In the genomic region with DNA sequence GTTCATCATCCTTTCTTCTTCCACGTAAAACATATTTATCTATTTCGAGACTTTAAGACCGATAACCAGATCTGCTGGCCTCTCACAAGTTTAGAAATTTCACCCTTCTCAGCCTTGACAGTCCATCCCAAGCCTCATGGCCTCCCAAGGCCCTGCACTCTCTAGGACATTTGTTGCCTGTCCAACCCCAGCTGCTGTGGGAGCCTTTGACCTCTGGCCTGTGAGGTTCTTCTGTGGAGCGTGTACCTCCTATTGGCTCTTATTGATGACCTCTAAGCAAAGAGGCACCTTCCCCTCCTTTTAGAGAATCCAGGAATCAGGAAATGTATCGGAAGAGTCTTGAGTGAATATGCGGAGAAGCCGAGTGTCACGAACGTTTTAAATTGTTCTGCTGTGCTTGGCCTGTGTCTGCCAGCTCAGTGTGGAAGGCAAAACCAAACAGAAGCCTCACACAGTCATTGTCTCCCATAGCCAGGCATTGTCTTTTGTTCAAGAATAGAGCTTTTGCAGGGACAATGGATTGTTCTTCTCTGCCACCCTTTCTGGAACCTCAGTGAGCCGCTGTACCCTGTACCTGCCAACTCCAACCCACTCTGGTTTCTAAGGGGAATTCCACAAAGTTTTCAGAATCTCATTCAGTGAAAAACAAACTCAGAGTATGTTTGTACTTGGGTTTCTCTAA, we compare ENCODE assay signal across 8 mouse cellular contexts.
A peak's percentile ranks its signal among the peaks of the same experiment; 100 is the strongest.
DNase-seq lines count a peak whose midpoint lies in the region; ATAC-seq lines count a peak whose summit lies in the region.

No protein-coding gene starts in this region.

- peak; percentile 56 for ATAC-seq in lung, embryonic 15.5 days (ENCODE audit: borderline replicate concordance, extremely low read depth, low FRiP score, low TSS enrichment)
- ATAC-seq in embryonic facial prominence, embryonic 12.5 days (ENCODE audit: insufficient number of reproducible peaks, insufficient read depth, low FRiP score, low TSS enrichment): no peak
- ATAC-seq in limb, embryonic 15.5 days (ENCODE audit: insufficient number of reproducible peaks, low FRiP score, low TSS enrichment, low read depth): no peak
- no peak for ATAC-seq in erythroid progenitor cell, adult 5-6 weeks (replicated peaks; ENCODE audit: low FRiP score, poor library complexity, severe bottlenecking)

- H3K36me3 ChIP-seq in heart, embryonic 10.5 days: no peaks in the 10 kb centered on the region
- H3K36me3 ChIP-seq in lung, embryonic 15.5 days: no peaks in the 10 kb centered on the region
- no peaks in the 10 kb centered on the region for H3K36me3 ChIP-seq in embryonic facial prominence, embryonic 12.5 days
- no peaks in the 10 kb centered on the region for H3K36me3 ChIP-seq in limb, embryonic 15.5 days

- no peak for DNase-seq in heart, embryonic 10.5 days (ENCODE audit: low spot score)
- no peak for DNase-seq in heart, adult 9 months (ENCODE audit: low spot score in 2 of 2)
- no peak for DNase-seq in lung, postnatal 36 days
- no peak for DNase-seq in left cerebral cortex, postnatal 10 days (ENCODE audit: extremely low spot score in 1 of 2, low spot score in 2 of 2)

- intact Hi-C loops in left cerebral cortex, postnatal 10 days (cut with DNase I): no loop called here

- WGBS in heart, embryonic 10.5 days: 78% methylated on average over 10 of the region's 10 CpGs
- WGBS in lung, embryonic 15.5 days: 40% methylated on average over 10 of the region's 10 CpGs
- WGBS in embryonic facial prominence, embryonic 12.5 days: 68% methylated on average over 10 of the region's 10 CpGs
- 58% methylated on average over 10 of the region's 10 CpGs for WGBS in limb, embryonic 15.5 days

- H3K4me1 ChIP-seq in heart, embryonic 10.5 days: peaks cover 13% of the 10 kb centered on the region
- H3K4me1 ChIP-seq in lung, embryonic 15.5 days: peaks cover 33% of the 10 kb centered on the region
- H3K4me1 ChIP-seq in embryonic facial prominence, embryonic 12.5 days: peaks cover 19% of the 10 kb centered on the region
- peaks cover 27% of the 10 kb centered on the region for H3K4me1 ChIP-seq in limb, embryonic 15.5 days

- peak overlapping the region; percentile 59; the same call in 1 of the 2 replicates for H3K27ac ChIP-seq in heart, embryonic 10.5 days
- H3K27ac ChIP-seq in lung, embryonic 15.5 days: peak overlapping the region; percentile 98
- peak overlapping the region; percentile 75 for H3K27ac ChIP-seq in embryonic facial prominence, embryonic 12.5 days
- H3K27ac ChIP-seq in limb, embryonic 15.5 days: peak overlapping the region; percentile 92

- H3K9me3 ChIP-seq in heart, embryonic 10.5 days: no peaks in the 10 kb centered on the region
- H3K9me3 ChIP-seq in lung, embryonic 15.5 days: no peaks in the 10 kb centered on the region
- H3K9me3 ChIP-seq in embryonic facial prominence, embryonic 12.5 days: no peaks in the 10 kb centered on the region
- no peaks in the 10 kb centered on the region for H3K9me3 ChIP-seq in limb, embryonic 15.5 days

- no peaks in the 10 kb centered on the region for H3K27me3 ChIP-seq in heart, embryonic 10.5 days (ENCODE audit: insufficient read depth, poor library complexity, severe bottlenecking)
- H3K27me3 ChIP-seq in lung, embryonic 15.5 days: no peaks in the 10 kb centered on the region
- H3K27me3 ChIP-seq in embryonic facial prominence, embryonic 12.5 days: no peaks in the 10 kb centered on the region
- no peaks in the 10 kb centered on the region for H3K27me3 ChIP-seq in limb, embryonic 15.5 days

- H3K9ac ChIP-seq in lung, embryonic 15.5 days: no peak overlapping the region
- H3K9ac ChIP-seq in embryonic facial prominence, embryonic 12.5 days: no peak overlapping the region
- H3K9ac ChIP-seq in limb, embryonic 15.5 days: no peak overlapping the region

- no peak overlapping the region; the same call in 1 of the 2 replicates for H3K4me2 ChIP-seq in lung, embryonic 15.5 days
- no peak overlapping the region for H3K4me2 ChIP-seq in embryonic facial prominence, embryonic 12.5 days (replicated peaks)
- no peak overlapping the region for H3K4me2 ChIP-seq in limb, embryonic 15.5 days

- no peak overlapping the region for H3K4me3 ChIP-seq in heart, embryonic 10.5 days
- H3K4me3 ChIP-seq in lung, embryonic 15.5 days: no peak overlapping the region
- no peak overlapping the region for H3K4me3 ChIP-seq in embryonic facial prominence, embryonic 12.5 days
- H3K4me3 ChIP-seq in limb, embryonic 15.5 days: no peak overlapping the region
